Mouse (Mus musculus): ENCODE data around the gene Elk3. TPM values are rescaled to one million over a fixed set of nuclear protein-coding genes. Genes with fewer than 3 reads are reported as not detected.

Elk3 gene
- polyA plus RNA-seq, 1 experiment from 2014 or later, result 53.9 TPM

DNA sequence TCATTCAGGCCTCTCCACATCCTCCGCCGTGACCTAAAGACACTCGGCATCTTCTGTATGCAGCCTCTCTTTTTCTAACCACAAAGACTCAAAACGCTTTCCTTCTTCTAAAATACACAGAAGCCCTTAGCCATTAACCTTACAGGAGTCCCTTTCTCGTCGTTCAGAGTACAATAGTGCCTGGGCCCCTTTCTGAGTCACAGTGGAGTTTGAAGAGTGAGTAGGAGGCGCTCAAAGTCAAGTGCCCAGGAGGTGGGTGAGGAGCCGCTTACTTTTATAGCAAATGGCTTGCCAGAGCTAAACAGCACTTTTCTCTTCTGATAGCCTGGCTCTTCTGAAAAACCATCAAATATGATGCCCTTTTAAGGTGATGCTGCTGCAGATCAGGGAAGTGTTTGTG lies 83.0 kb downstream of the Elk3 start:
- no peak overlapping the region for H3K4me3 ChIP-seq (replicated peaks; ENCODE audit: low read depth, low read length)
- H3K9ac ChIP-seq (ENCODE audit: low read depth, low read length), result no peak overlapping the region
- H3K9me3 ChIP-seq (replicated peaks; ENCODE audit: low read length), result no peaks in the 10 kb centered on the region
- no peak for DNase-seq (ENCODE audit: low spot score)
- no peak for ATAC-seq (replicated peaks; ENCODE audit: low FRiP score, low read depth)
- no peak overlapping the region for H3K4me2 ChIP-seq (ENCODE audit: low read length)
- no peaks in the 10 kb centered on the region for H3K27me3 ChIP-seq (ENCODE audit: insufficient read depth, low read length)
- H3K27ac ChIP-seq, result no peak overlapping the region
- no peaks in the 10 kb centered on the region; the same call in 1 of the 2 replicates for H3K36me3 ChIP-seq (ENCODE audit: insufficient read depth, low read length)
- TF ChIP-seq CTCF (IDR thresholded peaks at IDR 0.05; ENCODE audit: low read depth), result no peak
- 65% methylated on average over 8 of the region's 8 CpGs for WGBS
- H3K4me1 ChIP-seq (replicated peaks; ENCODE audit: insufficient read depth, low read length), result no peaks in the 10 kb centered on the region

DNA sequence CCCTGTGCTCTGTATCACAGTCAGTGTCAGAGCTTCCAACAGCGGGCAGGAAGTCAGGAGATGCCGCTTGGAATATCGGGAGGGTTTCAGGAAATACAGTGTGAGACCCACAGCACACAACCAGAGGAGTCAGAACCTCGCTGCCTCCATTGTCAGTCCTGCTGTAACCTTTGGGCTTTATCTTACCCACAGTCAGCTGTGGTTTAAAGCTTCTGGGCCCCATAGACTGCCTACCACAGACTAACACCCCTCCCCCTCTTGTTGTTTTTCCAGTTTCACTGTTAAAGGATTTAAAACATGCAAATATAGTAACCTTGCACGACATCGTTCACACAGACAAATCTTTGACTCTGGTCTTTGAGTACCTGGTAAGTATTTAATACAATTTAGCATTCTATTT lies 85.2 kb downstream of the Elk3 start:
- Histone ChIP-seq H3K4me1 (replicated peaks; ENCODE audit: insufficient read depth, low read length) (no peaks in the 10 kb centered on the region), H3K9me3 (replicated peaks; ENCODE audit: low read length) (no peaks in the 10 kb centered on the region), H3K4me2 (ENCODE audit: low read length) (no peak overlapping the region), H3K4me3 (replicated peaks; ENCODE audit: low read depth, low read length) (no peak overlapping the region), H3K36me3 (ENCODE audit: insufficient read depth, low read length) (no peaks in the 10 kb centered on the region; the same call in 1 of the 2 replicates), H3K27ac (no peak overlapping the region), H3K9ac (ENCODE audit: low read depth, low read length) (no peak overlapping the region), H3K27me3 (ENCODE audit: insufficient read depth, low read length) (no peaks in the 10 kb centered on the region)
- ATAC-seq (replicated peaks; ENCODE audit: low FRiP score, low read depth) (no peak), DNase-seq (ENCODE audit: low spot score) (no peak)
- TF ChIP-seq CTCF (IDR thresholded peaks at IDR 0.05; ENCODE audit: low read depth), result no peak
- WGBS, result 78% methylated on average over 6 of the region's 6 CpGs

DNA sequence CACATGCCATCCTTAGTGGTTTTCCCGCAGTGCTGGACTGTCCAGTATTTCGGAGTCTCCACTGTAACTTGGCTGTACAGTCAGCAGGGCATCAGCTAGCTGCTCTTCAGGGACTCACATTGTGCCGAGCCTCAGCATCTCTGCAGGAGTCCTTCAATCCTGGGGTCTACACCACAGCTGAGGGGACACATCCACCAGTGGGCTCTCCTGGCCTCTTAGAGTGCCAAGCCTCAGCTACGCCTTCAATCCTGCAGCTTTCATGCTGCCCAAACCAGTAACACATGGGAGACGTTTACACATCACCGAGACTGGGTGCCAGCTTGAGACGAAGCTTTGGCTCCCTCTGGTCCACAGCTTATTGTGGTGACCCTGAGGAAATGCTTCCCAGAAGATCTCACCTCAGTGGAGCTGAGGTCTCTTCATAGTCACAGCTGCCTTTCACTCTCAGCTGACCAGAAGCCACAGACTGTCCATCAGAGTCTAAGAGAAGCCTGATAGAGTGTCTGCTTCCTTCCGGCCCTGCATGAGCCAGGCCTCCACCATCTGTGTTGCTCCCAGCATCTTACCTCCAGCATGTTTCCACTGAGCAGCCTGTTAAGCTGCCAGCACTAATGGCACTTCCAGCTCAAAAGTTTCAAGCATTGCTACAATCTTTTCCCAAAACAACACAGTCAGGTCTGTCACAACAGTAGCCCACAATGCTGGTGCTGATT lies 95.7 kb downstream of the Elk3 start:
- Histone ChIP-seq H3K4me2 (ENCODE audit: low read length) (no peak overlapping the region), H3K36me3 (ENCODE audit: insufficient read depth, low read length) (peaks cover 13% of the 10 kb centered on the region)

DNA sequence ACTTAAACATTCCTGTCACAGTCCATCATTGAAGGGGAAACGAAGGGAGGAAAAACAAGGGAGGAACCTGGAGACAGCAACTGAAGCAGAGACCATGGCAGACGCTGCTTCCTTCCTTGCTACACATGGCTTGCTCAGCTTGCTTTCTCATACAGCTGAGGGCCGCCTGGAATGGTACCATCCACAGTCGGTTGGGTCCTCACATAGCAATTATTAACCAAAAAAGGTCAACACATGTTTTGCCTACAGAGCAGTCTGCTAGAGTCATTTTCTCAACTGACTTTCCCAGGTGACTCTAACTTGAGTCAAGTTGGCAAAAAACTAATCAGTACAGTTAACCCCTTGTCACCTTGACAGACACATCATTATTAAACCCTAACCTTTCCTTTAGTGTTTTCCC lies 96.7 kb downstream of the Elk3 start:
- H3K27me3 ChIP-seq (ENCODE audit: insufficient read depth, low read length), result no peaks in the 10 kb centered on the region
- peaks cover 13% of the 10 kb centered on the region for H3K36me3 ChIP-seq (ENCODE audit: insufficient read depth, low read length)
- WGBS, result 31% methylated on average over 4 of the region's 4 CpGs
- no peak overlapping the region for H3K4me2 ChIP-seq (ENCODE audit: low read length)
- no peak overlapping the region for H3K4me3 ChIP-seq (replicated peaks; ENCODE audit: low read depth, low read length)
- DNase-seq (ENCODE audit: low spot score) (peak; percentile 43), ATAC-seq (replicated peaks; ENCODE audit: low FRiP score, low read depth) (0 out of 2 replicates have a peak, but pooled peaks have one; percentile 57)
- H3K9ac ChIP-seq (ENCODE audit: low read depth, low read length), result no peak overlapping the region
- TF ChIP-seq CTCF (IDR thresholded peaks at IDR 0.05; ENCODE audit: low read depth), result no peak
- no peaks in the 10 kb centered on the region for H3K9me3 ChIP-seq (replicated peaks; ENCODE audit: low read length)
- H3K27ac ChIP-seq, result no peak overlapping the region
- H3K4me1 ChIP-seq (replicated peaks; ENCODE audit: insufficient read depth, low read length), result no peaks in the 10 kb centered on the region

More for the DNA sequence above, 95.7 kb downstream of the Elk3 start:
- TF ChIP-seq CTCF (IDR thresholded peaks at IDR 0.05; ENCODE audit: low read depth), result no peak
- ATAC-seq (replicated peaks; ENCODE audit: low FRiP score, low read depth), result no peak
- Histone ChIP-seq H3K4me3 (replicated peaks; ENCODE audit: low read depth, low read length) (no peak overlapping the region), H3K9ac (ENCODE audit: low read depth, low read length) (no peak overlapping the region), H3K27me3 (ENCODE audit: insufficient read depth, low read length) (no peaks in the 10 kb centered on the region), H3K4me1 (replicated peaks; ENCODE audit: insufficient read depth, low read length) (no peaks in the 10 kb centered on the region), H3K27ac (0 out of 2 replicates have a peak overlapping the region, but pooled peaks have one; percentile 1), H3K9me3 (replicated peaks; ENCODE audit: low read length) (no peaks in the 10 kb centered on the region)
- 88% methylated on average over 8 of the region's 8 CpGs for WGBS
- no peak for DNase-seq (ENCODE audit: low spot score)

DNA sequence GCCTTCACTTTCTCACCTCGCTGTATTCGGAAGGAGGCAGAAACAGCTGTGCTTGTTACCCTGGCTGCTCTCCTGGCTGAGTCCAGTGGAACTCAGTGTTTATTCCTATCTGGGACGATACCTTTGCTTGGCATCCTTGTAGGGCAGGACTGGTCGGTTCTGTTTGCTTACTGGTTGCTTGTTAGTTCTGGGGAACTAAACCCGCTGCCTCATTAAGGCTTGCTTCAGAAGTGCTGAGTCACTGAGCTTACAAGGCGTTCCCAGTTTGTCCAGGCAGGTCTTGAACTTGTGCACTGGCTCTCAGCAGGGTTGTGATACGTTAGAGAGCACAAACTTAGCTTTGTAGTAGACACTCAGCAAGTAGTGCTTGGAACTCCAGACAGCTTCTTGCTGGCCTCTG lies 97.6 kb downstream of the Elk3 start:
- H3K27ac ChIP-seq, result 0 out of 2 replicates have a peak overlapping the region, but pooled peaks have one; percentile 4
- WGBS, result 78% methylated on average over 7 of the region's 7 CpGs
- H3K4me2 ChIP-seq (ENCODE audit: low read length), result no peak overlapping the region
- TF ChIP-seq CTCF (IDR thresholded peaks at IDR 0.05; ENCODE audit: low read depth), result no peak
- DNase-seq (ENCODE audit: low spot score) (no peak), ATAC-seq (replicated peaks; ENCODE audit: low FRiP score, low read depth) (no peak)
- no peak overlapping the region for H3K4me3 ChIP-seq (replicated peaks; ENCODE audit: low read depth, low read length)
- H3K4me1 ChIP-seq (replicated peaks; ENCODE audit: insufficient read depth, low read length), result no peaks in the 10 kb centered on the region
- no peak overlapping the region for H3K9ac ChIP-seq (ENCODE audit: low read depth, low read length)
- peaks cover 13% of the 10 kb centered on the region for H3K36me3 ChIP-seq (ENCODE audit: insufficient read depth, low read length)
- no peaks in the 10 kb centered on the region for H3K27me3 ChIP-seq (ENCODE audit: insufficient read depth, low read length)
- no peaks in the 10 kb centered on the region for H3K9me3 ChIP-seq (replicated peaks; ENCODE audit: low read length)

DNA sequence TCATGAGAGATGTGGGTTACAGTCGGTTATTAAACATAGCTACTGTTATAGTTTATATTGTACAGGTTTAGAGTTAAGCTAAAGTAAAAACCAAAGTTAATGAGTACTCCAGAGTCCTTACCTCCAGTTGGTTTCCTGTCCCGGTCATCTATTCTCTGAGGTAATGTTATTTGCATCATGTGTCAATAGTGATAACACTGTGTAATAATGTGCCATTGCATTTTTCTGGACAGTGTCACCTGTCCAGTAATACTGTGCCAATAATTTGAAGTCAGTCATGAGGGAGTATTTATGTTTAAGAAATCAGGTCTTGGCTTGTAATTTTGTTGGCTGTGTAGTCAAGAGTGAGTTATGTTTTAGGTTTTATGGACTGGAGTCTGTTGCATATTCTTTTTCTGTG lies 98.2 kb downstream of the Elk3 start:
- no peaks in the 10 kb centered on the region for H3K27me3 ChIP-seq (ENCODE audit: insufficient read depth, low read length)
- 65% methylated on average over 2 of the region's 2 CpGs for WGBS
- H3K4me1 ChIP-seq (replicated peaks; ENCODE audit: insufficient read depth, low read length), result no peaks in the 10 kb centered on the region
- ATAC-seq (replicated peaks; ENCODE audit: low FRiP score, low read depth) (no peak), DNase-seq (ENCODE audit: low spot score) (no peak)
- no peak overlapping the region for H3K4me3 ChIP-seq (replicated peaks; ENCODE audit: low read depth, low read length)
- TF ChIP-seq CTCF (IDR thresholded peaks at IDR 0.05; ENCODE audit: low read depth), result no peak
- H3K27ac ChIP-seq, result no peak overlapping the region
- peaks cover 13% of the 10 kb centered on the region; the same call in 1 of the 2 replicates for H3K36me3 ChIP-seq (ENCODE audit: insufficient read depth, low read length)
- no peaks in the 10 kb centered on the region for H3K9me3 ChIP-seq (replicated peaks; ENCODE audit: low read length)
- no peak overlapping the region for H3K4me2 ChIP-seq (ENCODE audit: low read length)
- H3K9ac ChIP-seq (ENCODE audit: low read depth, low read length), result no peak overlapping the region
